Mouse (Mus musculus) Muller cell, postnatal 12 days (primary cell): Measurements from ENCODE around the gene Baiap2l1.
"Not testable (repeated sequence)": the region's sequence is repeated elsewhere in the genome, so short reads cannot be mapped to it uniquely, and the experiment has no call there.

Source experiments
- DNase-seq: peaks from one replicate; pipeline ENCODE4 v3.0.0-alpha.2; 2015; ENCODE audit errors: inconsistent ontology term

The Baiap2l1 gene

DNA sequence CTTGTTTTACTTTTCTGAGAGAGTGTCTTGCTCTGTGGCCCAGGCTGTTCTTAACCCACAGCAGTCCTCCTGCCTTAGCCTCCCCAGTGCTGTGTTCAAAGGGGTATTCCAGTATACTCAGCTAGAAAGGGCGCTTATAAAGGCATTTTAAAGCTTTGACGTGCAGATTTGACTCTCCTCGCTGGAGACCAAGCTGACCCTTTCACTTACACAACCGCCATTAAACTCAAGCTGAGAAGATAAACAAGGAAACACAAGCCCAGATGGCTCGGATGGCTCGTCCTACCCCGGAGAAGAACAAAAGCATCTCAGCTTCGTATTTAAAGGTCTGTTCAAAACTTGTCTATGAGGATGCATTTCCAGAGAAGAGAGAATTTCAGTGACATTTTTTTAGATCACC is 6.7 kb downstream of the Baiap2l1 start:
- DNase-seq, result no peak

DNA sequence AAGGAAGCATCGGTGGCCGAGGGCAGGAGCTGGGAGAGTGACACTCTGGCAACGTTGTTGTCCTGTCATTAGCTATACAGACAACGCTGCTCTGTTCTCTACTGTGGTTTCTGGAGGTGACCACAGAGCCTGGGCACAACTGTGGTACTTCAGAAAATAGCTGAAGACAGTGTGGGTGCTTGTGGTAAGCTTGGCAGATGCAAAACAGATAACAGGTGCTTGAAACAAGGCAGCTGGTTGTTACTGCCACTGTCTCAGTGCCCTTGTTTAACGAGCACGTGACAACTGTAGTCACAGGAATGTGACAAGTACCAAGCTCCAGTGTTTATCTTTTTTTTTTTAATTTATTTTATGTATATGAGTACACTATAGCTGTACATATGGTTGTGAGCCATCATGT is 13.3 kb downstream of the Baiap2l1 start:
- peak; percentile 51 for DNase-seq

DNA sequence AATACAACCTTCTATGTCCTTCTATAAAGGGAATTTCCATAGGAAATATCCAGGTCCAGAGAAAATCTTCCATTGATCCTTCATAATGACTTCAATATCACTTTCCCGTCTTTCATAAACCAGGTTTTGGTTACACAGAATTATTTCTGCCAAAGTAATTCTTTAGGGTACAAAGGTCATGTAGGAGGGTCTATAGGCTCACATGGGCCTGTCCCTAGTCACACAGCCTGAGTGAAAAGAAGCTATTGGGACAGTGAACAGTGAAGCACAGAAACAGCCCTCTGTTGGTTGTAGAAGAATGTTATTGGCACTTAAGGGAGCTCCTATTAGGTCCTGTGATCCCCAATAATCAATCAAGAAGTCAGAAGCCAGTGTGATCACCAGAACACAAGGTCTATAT is 16.8 kb downstream of the Baiap2l1 start:
- no peak for DNase-seq

DNA sequence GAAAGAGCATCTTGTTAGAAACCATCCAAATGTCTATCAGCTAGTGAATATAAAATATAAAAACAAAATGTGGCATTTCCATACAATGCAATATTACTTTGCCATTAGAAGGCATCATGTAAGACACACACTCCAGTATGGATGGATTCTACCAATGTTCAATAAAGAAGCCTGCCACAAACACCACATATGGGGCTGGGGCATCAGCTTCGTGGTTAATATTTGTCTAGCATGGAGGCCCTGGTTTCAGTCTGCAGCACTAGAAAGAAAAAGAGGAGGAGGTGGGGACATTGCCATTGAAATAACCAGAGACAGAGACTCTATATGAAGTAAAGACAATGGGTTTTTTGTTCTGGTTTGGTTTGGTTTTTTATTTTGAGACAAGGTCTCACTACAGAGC is 19.1 kb downstream of the Baiap2l1 start:
- DNase-seq, result no peak

DNA sequence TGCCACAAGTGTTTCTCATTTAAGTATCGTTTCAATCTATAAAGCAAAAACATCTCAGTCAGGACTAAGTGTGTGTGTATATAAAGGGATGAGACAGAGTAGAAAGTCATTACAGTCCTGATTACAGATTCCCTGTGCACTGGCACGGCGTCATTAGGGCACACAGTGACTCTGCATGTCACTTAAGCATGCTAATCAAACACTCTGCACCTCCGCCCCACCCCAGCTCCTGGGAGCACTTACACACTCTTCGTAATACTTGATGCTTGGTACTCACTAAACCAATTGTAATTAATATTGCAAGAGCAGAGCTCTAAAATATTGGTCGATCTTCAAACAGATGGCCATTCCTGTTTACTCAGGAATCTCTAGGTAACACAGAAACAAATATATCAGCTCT is 22.6 kb downstream of the Baiap2l1 start:
- not testable (repeated sequence) for DNase-seq

DNA sequence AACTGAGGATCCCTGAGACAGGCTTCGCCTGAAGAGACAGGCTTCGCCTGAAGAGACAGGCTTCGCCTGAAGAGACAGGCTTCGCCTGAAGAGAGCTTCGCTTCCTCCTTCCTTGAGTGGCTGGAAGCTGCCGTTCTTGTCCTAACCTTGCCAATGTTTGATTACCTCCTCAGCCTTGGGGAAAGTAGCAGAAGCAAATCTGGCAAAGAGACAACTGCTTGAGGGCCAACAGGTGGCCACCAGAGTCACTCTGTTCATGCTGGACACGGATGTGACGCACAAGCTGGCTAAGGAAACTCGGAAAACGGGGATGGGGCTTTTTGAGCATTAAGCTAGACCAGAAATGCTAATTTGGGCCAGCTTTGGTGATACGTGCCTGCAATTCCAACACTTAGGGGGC is 23.9 kb downstream of the Baiap2l1 start:
- DNase-seq, result no peak

DNA sequence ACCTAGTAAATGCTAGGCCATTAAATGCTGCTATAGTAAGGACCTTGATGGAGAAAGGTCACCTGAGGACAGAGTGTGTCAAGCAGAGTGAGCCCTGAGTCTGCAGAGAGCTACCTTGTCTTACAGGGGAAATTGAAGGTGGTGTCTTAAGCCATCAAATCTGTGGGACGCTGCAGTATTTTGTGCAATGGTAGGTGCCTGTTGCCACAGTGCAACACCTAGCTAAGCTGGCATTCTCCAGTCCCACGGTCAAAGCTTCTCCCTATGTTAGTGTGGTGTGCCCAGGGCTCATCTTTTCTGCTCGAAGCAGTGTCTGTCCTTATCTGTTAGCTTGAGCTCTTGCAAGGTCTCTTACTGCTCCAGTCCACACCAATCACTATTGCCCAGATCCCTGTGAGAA is 35.2 kb downstream of the Baiap2l1 start:
- DNase-seq, result no peak

DNA sequence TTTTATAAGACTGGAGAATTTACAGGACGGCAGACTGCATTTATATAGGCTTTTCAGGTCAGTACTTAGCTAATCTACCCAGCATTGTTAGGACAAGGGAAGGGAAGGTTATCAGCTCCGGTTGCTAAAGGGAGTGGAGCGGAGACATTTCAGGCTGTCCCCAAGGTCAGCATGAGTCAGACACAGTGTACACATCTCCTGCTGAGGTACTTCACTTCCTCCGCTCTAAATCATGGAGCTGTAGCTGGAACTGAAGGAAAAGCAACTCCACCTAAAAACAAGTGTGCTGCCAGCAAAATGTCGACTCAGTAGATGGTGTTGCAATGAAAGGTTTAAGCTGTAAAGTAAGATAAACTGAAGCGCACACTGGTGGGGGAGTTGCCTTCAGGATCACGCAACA is 36.2 kb downstream of the Baiap2l1 start:
- DNase-seq, result no peak

DNA sequence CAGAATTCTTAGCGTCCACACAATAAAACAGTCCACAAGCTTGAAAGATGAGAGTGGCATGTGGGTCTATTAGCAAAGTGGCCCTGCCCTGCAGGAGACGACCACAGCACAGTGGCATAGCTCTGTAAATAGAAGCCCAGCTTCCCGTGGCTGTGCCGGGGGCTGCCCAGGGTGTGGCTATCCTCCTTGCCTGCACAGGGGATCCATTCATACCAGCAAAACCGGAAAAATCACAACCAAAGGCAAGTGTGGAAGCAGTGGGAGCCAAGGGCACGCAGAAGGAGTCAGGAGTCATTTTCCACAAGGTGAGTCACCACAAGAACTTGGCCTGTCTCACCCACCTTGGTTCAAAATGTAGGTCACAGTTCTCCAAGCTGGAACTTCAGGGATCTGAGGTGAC is 39.6 kb downstream of the Baiap2l1 start:
- DNase-seq, result peak; percentile 5

DNA sequence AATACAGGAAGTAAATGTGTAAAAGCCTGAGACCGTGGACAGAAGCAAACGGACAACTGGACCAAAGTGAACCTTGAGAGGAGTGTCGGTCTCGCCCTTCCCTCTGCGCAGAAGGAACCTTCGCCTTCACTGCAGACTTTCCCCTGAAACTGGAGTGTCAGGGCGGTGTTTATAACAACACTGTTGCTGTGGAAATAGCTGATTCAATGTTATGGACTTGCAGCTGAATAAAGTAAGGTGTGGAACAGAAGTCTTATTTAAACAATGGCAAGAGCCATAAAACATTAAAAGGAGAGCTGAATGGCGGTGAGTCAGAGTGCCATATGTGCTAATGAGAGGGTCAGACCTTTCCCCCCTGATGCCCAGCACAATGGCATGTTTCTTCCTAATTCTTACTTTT is 40.5 kb downstream of the Baiap2l1 start:
- DNase-seq, result no peak

DNA sequence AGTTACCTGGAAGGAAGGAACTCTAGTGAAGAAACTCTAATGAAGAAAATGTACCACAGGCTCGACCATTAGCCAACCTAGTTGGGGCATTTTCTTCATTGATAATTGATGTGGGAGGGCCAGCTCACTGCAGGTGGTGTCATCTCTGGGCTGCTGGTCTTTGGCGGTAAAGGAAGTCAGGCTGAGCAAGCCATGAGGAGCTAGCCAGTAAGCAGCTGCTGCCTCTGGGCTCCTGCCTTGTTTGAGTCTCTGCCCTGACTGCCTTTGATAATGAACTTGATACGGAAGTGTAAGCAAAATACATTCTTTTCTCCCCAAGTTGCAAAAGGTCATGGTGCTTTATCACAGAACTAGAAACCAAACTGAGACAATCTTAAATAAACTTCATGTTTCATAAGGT is 41.5 kb downstream of the Baiap2l1 start:
- no peak for DNase-seq

DNA sequence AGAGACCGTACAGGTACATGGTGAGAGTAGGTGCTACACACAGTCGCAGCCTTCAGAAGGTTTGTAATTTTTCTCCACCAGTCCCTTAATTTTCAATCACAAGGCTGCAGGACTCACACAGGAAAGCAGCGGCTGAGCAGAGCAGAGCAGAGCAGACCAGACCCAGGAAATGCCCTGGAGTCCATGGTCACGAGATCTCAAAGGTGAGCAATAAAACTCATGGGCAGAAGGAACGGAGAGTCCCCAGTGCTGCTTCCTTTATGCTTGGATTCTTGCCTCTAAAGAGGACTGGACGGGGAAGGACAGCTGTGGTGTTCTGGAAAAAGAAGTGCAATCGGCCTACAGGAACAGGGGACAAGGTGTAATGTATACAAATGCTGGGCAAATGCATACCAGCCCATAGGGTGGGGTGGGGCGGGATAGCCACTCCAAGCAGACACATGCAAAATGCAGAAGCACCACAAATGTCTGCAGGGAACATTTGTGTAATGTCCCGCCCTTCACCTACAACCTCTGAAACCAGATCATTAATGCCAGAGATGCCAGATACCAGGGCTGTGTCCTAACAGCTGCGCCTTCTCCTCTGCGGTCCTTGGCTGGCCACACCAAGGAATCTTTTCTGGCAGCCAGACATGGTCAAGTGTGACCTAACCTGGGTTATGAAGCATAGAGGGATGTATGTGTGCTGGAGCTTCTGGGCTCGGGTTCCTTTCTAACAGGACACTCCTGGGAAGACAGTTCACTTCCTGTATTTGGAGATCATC is 43.0 kb downstream of the Baiap2l1 start:
- no peak for DNase-seq

DNA sequence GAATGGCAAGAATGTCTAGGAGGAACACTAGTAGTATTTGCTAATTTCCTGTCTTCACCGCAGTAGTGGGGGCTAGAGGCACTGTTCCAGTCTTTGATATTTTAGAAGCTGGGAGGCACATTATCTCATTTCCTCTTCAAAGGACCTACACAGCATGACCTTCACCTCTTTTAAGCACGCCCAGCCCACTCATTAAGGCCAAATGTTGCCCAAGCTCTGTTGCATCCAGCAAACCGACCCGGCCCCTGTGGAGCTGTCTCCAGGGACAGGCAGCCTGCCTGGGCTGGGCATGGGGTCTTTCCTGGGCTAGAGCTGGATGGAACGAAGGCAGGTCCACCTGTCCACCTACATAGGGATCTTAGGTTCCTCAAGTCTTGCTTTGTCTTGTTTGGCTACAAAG is 44.6 kb downstream of the Baiap2l1 start:
- peak; percentile 29 for DNase-seq

DNA sequence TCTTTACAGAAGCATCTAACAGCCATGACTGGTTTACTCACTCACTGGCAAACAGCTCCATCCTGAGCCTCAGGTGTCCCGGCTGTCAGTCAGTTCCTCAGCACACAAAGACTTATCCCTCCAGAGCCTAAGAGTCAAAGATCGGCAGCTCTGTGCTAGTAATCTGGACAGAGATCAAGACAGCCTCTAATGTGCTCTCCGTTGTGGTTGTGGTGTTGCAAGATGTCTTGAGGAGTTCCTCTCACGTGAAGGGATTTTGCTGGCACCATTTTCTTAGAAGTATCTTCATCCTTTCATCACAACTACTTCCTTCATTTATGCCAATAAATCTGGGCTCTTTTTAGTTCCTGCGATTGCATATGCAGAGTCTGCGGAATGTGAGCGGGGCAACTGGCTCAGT is 45.7 kb downstream of the Baiap2l1 start:
- DNase-seq, result no peak

DNA sequence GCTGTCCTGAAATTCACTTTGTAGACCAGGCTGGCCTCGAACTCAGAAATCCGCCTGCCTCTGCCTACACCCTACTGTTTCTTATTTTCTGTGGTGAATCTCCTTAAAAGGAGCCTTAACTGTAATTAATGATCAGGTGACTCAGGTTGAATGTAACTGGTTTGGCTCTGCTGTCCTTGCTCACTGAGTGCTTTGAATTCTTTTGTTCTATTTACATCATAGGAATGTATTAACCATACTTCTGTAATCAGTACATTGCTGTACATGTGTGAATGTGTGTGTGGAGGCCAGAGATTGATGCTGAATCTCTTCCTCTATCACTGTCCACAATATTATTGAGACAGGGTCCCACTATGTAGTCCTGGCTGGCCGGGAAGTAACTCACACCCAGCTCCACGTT is 49.0 kb downstream of the Baiap2l1 start:
- DNase-seq, result no peak

DNA sequence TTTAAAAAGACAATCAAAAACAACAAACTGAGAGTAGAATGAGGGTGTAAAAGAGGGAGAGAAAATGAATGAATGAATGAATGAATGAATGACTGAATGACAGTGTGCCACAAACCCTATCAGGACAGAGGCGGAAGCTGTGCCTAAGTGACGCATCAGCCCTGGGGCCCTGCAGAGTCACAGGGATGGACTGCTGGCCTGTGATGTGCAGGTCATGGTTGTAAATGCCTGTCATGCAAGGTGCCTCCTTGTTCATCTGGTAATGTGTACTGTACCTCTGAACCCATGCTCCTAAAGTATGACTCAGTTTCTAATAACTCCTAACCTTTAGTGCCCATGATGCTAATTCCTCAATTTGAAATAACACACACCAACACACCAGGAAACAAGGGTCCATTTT is 54.8 kb downstream of the Baiap2l1 start:
- no peak for DNase-seq

DNA sequence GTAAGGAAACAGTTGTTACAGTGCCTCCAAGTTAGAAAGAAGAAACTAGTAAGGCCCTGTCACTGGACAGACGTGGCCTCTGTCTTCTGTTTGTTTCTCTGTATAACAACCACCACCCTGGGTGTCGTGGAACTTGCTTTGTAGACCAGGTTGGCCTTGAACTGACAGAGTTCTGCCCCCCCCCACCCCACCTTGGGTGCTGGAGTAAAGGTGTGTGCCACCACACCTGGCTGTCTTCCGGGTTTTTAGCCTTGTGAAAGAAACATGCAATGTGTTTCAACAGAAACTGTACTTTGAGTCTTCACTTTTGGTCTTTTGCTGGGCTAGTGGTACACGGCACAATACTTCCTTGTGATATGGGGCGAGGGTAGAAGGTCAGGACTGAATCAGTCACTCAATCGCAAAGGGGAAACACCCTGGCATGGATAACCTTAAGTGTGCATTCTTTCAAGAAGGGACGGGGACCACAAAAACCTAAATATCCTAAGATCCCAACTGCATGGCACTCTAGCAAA is 61.8 kb downstream of the Baiap2l1 start:
- DNase-seq, result no peak

DNA sequence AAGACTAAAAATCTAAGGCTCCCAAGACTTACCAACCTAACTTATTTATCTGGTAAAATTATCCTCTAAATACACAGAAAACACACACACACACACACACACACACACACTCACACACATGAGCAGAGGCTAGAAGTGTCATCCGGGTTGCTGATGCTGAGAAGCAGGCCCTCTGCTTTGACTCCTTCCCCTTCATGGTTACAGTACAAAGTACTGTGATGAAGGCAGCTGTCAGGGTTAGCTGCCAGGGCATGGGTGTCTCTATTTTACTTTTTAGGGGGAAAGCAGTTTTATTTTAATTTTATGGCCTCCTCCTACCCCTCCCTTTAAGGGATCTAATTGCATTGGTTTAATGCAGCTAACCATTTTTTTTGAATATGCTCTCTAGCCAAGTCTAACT is 62.6 kb downstream of the Baiap2l1 start:
- no peak for DNase-seq

DNA sequence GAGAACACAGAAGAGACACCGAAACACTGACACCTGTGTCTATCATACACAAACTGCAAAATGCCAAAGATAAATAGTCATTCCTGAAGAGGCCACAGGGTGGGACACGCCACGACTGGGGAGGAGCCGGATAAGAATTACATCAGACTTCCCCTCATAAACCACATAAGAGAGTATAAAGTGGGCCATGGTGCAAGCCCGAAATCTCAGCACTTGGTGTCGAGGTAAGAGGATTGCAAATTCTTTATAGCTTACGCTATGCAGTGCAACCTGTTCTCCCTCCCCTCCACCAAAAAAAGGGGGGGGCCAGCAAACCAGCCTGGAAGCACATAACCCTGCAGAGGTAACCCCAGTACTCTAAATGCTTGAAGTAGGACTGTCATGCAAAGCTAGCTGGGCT is 63.0 kb downstream of the Baiap2l1 start:
- DNase-seq, result no peak

DNA sequence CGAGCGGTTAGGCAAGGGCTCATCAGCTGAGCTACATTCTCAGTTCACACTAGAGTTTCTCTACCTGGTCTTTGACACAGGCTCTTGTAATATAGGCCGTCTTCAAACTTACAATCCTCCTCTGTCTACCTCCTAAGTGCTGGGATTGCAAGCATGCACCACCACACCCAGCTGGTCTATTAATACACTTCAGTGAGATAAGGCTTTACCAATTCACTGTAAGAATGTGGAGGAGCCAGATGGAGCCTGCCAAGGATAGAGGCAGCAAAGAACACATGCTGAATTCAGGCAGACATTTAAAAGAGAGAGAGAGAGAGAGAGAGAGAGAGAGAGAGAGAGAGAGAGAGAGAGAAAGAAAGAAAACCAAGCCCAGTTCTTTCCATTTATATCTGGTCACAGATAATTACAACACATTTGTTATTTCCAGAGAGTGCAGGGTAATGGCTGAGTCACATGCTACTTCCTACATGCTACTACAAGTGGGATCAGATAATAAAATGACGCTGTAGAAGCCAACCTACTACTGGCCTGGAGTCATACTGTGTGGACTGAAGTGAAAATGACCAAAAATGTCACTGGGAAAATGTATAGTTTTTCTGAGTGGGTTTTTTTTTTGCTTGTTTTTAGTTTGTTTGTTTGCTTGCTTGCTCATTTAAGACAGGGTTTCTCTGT is 68.0 kb downstream of the Baiap2l1 start:
- DNase-seq, result no peak

DNA sequence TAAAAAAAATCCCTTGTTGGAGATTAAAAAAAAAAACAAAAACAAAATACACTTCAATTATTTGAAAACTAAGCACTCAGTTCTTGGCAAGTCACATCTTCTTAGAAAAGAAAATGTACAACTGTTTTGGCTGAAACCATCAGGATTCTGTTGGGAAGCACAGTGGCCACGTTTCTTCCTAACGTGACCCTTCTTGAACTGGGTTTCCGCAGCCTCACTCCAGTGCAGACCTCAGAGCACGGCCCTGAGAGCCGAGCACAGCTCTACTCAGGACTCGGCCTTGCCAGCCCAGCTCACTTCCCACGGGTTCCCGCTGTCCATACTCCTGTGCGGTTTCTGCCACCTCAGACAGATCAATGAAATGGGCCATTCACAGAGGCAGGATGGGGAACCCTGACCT is 69.5 kb downstream of the Baiap2l1 start:
- no peak for DNase-seq

DNA sequence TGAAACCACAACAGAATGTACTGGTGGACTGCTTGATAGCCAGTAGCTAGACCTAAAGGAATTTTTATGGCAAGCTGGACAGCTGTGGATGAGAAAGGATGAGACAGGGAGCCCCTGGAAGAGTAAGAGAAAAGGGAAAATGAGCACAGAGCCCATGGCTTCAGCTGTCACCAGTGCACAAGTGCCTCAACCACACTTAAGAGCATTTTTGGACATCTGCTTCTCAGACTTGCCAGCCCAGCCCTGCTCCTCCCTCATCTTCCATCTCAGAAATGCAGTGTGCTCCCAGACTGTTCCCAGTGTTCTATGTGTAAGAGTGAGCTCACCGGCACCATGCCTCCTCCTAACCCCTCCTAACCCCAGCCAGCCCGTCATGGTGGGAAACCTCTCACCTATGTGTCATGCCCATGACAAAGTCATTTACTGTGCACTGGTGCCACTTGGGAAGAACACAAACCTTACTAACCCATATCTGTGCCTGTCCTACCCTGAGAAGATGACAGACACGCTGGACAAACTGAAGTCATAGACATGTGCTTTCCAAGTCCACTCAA is 70.6 kb downstream of the Baiap2l1 start:
- DNase-seq, result no peak

DNA sequence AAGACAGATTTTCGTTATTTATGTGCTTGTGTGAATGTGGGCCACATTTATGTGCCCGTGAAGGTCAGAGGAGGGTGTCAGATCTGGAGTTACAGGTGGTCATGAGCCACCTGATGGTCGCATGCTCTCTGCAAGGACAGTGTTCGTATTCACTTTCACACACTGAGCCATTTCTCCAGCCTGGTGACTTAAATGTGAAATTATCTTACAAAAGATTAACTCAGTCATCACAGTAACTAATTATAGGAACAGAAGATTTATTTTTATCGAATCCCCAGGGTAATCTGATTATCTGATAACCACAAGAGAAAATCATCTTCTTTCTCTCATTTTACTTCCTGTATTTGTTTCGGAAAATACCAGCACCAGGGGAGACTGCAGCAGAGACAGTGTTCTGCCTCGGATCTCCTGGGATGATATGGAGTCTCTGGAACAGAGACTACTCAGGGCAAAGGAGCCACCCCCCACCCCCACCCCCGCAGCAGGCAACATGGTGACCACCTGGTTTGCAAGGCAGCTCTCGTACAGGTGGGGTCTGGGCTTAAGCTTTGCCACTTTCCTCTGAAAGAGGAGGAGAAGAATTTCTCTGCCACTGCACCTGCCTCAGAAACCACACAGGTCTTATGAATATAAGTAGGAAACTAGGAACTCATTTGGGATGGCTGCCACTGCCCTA is 71.2 kb downstream of the Baiap2l1 start:
- DNase-seq, result no peak
